Comparison of ENCODE assay signal across 16 mouse cellular contexts in genomic region chr3:103309252-103309651, GRCm38 (mm10).
"Had no signal": no experiment of that assay in that cellular context is flagged by ENCODE, and none has a peak within 500 bp of the region (broad histone marks: within the 10 kb centered on the region; RNA-seq: fewer than 3 reads in every experiment).

No protein-coding gene starts in this region.

- H3K9ac ChIP-seq: limb, embryonic 12.5 days; liver, embryonic 15.5 days; midbrain, embryonic 12.5 days; neural tube, embryonic 15.5 days had no signal

- H3K27ac ChIP-seq: kidney, postnatal 0 days; limb, embryonic 12.5 days; liver, embryonic 15.5 days; macrophage; midbrain, embryonic 12.5 days; neural tube, embryonic 15.5 days; stomach, postnatal 0 days had no signal

- H3K4me2 ChIP-seq: limb, embryonic 12.5 days; liver, embryonic 15.5 days; midbrain, embryonic 12.5 days; neural tube, embryonic 15.5 days had no signal

- H3K4me1 ChIP-seq: liver, embryonic 15.5 days; midbrain, embryonic 12.5 days had no signal

- DNase-seq: kidney, adult 8-10 months; kidney, postnatal 36 days; layer of hippocampus, adult 9-11 months; layer of hippocampus, postnatal 36 days; liver; lung, adult 2 months; thymus, postnatal 4 days had no signal

- H3K9me3 ChIP-seq: limb, embryonic 12.5 days; liver, embryonic 15.5 days; megakaryocyte, embryonic 14.5 days; midbrain, embryonic 12.5 days; neural tube, embryonic 15.5 days had no signal

- H3K36me3 ChIP-seq: liver, embryonic 15.5 days had no signal

- H3K4me3 ChIP-seq: limb, embryonic 12.5 days; liver, embryonic 15.5 days; megakaryocyte, embryonic 14.5 days; midbrain, embryonic 12.5 days; neural tube, embryonic 15.5 days had no signal

- H3K27me3 ChIP-seq: limb, embryonic 12.5 days; liver, embryonic 15.5 days; megakaryocyte, embryonic 14.5 days; midbrain, embryonic 12.5 days; neural tube, embryonic 15.5 days had no signal

- ATAC-seq: lung, postnatal 0 days had no signal
